Mouse (Mus musculus): Measurements from ENCODE around the gene Gm2a.
"Not testable (repeated sequence)": the region's sequence is repeated elsewhere in the genome, so short reads cannot be mapped to it uniquely, and the experiment has no call there.

The Gm2a gene

DNA sequence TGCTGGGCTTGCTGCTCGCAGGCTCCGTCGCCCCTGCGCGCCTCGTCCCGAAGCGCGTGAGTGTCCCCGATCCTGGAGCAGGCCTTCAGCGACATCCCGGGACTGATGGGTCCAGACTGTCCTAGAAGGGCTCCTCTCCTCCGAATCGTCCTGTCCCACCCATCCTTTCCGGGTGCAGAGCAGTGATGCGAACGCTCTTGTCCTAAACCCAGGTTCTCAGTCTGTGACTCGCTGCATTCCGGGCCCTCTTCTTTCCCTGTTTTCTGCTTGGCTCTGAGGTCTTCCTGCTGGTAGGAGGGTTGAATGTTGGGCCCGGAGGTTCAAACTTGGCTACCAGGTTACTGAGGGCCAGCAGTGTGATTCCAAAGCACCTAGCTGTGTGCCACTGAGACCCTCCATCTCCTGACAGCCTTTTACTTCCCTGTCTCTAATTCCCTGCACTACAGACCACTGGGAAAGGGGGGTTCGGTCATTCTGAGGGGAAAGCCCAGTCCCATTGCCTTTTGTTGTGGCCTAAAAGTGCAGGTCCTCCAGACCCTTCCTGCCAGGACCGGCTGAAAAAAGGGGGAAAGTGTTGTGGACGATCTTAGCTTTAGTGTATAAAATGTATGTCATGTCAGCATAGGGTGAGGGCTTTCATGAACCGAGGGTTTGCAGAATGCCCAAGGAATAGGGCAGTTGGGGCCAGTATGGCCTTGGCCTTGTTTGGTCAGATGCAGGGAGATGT lies 437 bp downstream of the Gm2a start:
- DNase-seq: peak; percentile 68

DNA sequence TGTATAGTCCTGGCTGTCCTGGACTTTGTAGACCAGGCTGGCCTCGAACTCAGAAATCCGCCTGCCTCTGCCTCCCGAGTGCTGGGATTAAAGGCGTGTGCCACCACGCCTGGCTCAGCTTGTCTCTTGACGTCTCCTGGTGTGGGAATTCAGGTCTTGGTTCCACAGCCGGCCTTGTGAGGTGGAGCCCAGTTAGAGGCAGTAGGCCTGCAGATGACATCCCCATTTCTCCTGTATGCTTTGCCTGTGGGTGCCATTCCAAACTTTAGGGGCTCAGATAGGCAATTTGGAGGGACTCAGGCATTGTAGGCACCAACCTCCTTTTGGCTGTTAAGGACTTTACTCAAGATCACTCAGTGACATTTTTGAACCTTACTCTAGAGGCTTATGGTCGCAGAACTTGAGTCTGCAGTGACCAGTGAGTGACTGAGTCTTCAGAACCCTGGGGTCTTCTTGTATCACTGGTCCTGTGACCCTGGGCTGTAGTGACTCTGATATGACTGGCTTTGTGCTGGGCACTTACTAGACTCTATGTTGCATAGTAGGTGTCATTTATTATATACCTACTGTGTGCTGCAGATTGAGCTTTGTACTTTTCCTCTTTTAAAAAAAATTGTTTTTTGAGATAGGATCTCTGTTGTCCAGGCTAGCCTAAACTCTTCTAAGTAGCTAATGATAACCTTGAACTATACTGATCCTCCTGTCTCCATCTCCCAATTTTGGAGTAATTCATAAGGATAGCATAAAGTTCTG lies 1.3 kb downstream of the Gm2a start:
- DNase-seq: peak; percentile 57

DNA sequence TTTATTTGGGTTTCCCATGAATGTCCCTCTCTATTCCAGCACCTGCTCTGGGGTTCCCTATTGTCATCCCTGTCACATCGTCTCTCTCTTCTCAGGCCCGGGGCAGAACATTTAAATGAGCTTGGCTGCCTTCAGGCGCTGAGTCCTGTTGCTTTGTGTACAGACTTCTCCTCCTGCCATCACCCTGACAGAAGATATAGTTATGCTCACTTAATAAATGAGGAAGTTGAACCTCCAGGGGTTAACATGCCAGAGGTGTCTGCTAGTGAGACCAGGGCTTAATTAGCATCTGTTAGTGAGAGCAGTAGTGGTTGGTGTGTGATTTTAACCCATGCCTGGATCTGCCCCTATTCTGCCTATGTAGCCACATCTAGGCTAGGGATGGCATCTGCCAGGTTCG lies 2.0 kb downstream of the Gm2a start:
- no peak for DNase-seq

DNA sequence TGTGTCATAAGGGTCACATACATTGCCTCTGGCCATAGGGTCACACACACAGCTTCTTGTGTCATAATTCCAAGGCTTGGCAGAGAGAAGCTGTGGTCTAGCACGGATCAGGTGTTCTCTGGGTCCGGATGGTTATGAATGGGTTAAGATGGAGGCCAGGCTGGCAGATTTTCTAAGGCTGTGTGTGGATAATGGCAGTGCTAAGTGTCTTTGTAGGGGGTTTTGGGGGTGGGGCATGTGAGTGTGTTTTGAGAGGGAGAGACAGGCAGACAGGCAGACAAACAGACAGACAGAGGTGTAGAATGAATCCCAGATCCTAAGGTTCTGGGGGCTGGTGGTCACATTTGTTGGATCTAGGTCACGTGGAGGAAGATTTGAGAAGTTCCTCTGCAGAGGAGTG lies 4.1 kb downstream of the Gm2a start:
- no peak for DNase-seq

DNA sequence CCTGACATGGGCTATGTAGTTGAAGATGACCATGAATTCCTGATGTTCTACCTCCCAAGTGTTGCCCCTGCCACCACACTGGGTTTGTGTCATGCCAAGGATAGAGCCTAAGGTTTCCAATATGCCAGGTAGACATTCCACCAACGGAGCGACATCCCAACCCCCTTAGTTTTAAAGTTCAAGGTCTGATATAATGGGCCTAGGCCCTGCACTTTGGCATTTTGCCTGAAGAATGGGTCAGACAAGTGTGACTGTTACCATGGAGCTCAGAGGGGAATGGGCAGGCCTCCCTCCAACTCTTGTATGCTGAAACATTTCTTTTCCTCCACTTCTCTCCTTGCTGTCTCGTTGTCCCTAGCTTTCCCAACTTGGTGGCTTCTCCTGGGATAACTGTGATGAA lies 5.3 kb downstream of the Gm2a start:
- DNase-seq: no peak

DNA sequence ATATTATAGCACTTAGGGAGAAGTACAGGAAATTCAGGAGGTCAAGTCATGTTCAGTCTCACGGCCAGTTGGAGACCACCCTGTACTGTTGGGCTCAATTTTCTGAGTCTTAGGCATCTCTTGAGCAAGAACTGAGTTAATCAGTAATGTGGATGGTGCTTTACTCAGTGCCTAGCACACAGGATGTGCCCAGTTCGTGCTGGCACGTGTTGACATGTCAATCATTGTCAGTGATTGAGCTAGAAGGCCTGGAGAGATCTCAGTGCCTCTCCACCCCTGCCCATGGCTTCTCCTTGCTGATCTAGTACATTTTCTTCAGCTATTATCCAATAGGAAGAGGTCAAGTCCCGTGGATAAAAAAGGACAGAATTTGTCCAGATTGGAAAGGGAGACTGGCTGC lies 7.5 kb downstream of the Gm2a start:
- DNase-seq: no peak

DNA sequence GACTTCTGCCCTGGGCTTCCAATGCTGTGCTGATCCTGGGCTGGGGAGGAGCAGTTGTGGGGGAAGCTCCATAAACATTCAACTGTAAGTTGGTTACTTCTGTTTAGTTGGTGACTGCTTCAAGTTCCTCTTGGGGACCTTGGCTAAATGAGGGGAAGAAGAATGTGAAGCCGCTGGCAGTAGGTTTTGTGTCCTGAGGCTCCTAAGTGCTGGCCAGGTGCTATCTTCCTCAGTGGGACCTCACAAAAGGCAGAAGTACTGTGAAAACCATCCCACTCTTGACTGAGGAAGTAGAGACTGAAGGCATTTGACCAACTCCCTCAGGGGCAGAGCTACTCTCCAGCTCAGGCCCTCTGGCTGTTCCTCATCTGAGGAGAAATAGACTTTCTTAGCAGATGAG lies 8.7 kb downstream of the Gm2a start:
- DNase-seq: no peak

DNA sequence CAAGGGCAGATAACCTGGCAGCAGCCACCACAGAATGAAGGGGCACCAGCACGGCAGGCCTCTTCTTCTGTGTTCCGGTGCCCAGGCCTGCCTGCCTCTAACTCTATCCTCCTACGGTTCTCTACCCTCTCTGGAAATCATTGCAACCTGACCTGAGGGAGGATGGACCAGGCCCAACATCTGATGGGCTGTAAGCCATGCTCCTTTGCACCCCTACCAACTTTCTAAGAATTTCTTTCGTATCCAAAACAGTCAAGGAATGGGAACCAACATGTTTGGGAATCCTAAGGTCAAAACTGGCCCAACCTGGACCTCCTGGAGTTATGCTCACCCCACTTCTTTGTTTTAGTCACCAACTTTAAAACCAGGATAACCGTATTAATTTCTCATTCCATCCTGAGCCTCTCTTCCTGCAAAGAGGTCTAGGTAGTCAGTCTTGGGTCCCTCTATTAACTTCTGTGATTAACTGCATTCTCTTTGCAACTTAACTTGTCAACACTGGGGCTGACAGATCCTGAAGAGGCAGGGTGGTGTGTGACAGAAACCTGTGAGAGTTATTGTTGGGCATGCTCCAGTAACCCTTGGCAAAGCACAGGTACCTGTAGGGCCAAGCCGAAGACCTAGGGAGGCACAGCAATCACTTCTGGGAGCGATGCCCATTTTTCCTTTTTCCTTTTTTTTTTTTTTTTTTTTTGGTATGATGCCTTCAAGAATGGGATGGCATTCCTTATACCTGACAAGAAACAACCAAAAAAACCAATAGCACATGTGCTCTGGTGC lies 11.8 kb downstream of the Gm2a start:
- DNase-seq: no peak

DNA sequence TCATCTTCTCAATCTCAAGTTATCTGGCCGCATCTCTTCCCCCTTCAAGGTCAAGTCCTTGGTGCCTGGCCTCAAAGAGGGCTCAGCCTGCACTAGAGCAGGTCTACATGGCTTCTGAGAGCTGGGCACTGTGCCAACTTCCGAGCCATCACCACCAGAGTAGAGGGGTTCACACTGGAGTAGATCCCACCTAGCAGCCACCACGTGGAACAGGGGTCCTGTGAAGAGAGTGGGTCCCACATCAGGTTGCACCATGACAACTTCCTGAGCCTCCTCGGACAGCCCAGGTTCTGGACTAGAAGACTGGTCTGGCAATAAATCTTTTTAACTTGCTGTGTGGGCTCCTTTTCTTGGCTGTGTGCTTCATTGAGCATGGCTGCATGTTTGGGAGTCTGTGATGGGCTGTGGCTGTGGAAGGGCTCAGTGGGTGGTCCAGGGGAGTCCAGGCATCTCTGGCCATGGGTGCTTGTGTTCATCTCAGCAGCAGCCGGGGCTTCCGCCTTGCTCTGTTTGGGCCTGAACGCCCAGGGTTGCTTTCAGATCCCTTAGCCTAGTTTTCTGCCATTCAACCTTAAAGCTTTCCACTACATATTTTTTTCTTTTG lies 12.8 kb downstream of the Gm2a start:
- no peak for DNase-seq

DNA sequence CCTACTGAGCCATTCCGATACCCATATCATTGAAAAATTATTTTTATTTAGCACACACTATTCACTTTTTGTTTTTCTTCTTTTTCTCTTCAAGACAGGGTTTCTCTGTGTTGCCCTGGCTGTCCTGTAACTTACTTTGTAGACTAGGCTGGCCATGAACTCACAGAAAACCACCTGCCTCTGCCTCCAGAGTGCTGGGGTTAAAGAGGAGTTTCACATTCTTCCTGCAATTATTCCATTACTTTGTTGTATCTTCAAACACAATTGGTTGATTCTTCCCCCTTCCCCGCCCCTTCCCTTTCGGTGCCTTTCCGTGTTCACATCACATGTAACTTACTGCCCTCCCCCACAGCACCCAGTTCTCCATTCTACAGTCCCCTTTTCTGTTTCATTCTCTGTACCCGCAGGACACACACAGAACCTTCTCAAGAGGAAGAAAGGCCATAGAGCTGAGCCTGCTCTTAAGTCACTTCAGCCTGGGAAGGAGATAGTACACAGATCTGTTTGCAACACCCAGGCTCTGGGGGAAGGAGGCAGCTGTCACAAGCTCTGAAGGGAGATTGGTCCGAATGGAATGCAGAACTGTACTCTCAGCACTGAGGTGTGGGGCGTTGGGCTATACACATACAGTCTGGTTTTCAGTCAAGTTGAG lies 15.4 kb downstream of the Gm2a start:
- DNase-seq: no peak

DNA sequence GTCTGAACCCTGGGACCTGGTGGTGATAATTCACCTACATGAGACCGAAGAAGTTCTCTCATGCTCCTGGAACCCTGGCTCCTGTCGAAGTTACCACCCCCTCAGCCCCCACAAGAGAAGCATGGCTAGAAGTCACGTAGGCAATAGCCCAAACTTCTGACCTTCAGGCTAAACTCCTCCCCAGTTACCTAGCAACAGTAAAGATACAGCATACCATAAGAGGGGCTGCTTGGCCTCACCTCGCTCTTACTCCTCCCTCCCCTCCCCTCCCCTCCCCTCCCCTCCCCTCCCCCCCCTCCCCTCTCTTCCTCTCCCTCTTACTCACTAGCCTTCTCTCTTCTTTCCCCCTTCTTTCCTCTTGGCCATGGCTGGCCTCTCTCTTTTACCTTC lies 15.9 kb downstream of the Gm2a start:
- DNase-seq: not testable (repeated sequence)

DNA sequence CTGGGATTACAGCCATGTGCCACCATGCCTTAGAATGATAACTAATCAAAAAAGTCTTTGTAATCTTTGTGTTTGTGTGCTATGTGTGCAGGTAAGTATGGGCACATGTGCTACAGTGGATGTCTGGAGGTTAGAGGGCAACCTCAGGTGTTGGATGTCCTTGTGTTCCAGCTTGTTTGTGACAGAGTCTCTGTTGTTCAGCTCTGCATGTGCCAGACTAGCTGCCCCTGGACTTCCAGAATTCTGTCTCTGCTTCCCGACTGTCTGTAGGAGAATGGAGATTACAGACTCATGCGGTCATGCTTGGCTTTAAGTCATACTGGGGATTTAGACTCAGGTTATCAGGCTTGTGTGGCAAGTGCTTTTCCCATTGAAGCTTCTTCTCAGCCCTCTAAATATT lies 16.4 kb downstream of the Gm2a start:
- DNase-seq: no peak

DNA sequence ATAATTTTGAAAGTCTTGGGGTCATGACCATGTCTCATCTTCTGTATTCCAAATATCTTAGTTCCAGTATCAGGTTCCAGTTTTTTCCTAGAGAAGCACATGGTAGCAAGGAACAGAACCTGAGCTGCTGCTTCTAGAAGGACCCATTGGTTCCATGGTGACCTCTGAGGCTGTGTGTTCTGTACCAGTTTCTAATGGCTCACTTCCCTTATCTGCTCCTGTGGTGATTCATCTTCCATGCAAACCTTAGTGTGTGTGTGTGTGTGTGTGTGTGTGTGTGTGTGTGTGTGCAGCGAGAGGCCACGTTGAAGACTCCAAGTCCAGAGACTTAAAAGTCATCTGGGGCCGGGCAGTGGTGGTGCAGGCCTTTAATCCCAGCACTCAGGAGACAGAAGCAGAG lies 18.1 kb downstream of the Gm2a start:
- no peak for DNase-seq

DNA sequence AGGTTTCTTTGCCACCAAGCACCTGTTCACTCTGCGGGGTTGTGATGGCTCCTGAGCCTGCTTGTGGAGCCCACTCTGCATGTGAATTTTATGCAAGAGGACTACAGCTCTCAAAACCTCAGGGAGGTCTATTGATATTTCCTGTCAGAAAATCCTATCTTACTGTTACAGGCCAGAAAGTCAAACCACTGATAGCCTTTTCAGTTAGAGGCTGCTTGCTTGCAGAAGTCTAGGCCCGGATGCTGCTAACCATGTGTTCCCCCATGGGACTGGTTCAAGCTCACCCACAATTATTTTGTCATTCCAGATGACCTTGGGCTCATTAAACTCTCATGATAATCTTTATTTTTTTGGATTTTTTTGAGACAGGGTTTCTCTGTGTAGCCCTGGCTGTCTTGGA lies 19.1 kb downstream of the Gm2a start:
- no peak for DNase-seq

DNA sequence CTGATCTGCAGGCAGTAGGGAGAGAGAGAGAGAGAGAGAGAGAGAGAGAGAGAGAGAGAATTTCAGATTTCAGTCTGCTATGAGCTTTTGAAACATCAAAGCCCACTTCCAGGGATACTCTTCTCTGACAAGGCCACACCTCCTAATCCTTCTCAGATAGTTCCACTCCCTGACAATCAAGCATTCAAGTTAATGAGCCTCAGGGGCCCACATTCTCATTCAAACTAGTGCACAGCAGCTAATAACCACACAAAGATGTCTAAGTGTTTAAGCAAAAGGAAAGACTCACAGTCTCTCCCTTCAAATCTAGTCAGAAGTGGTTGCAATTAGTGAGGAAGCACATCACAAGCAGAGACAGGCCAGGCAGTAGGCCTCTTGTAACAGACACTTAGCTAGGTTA lies 22.4 kb downstream of the Gm2a start:
- DNase-seq: no peak

DNA sequence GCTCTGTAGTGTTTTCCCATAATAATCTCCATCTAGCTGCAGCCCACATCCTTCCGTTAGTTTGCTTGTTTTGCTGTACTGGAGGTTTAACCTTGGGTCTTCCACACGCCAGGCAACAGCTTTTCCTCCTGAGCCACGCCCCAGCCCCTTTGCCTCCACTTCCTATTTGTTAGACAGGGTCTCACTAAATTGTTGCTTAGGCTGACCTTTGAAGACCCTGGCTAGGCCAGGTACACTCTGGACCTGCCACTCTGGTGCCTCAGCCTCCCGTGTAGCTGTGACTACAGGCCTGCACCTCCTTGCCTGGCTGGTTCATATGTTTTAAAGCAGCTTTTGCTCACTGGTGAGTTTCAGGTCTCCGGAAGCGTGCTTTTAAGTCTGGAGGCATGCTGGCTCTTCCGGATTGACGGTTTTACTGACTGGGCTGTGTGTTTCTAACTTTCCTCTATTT lies 22.9 kb downstream of the Gm2a start:
- DNase-seq: no peak

DNA sequence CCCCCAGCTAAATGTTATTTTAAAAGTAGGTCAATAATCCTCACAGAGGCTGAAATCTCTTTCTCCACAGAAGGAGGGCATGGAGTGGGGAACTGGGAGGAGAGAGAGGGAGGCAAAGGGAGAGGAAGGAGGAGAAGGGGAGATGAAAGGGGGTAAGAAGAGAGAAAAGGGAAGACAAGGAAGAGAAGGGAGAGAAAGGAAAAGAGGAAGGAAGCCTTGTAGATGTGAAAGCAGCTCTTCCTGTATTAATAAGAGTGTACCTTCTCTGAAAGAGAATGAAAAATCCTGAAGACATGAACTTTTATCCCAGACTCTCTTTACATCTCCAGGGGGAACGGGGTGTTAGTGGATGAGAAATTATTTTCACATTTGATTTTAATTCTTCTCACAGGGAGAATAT lies 23.5 kb downstream of the Gm2a start:
- no peak for DNase-seq

DNA sequence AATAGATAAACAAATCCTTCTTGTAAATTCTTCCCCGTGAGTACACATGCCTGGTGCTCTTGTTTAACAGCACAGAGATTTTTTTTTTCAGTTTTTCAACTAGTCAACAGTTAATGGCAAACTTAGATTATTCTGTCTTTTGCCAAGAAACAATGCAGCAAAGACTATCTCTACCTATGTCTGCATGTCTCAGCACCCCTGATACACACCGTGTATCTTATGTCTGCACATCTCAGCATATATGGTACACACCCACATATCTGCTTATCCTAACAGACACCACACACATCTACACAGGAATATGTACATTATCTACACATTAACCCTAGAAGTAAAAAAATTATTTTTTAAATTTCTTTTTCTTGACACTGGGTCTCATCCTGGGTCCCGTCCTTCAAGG lies 28.7 kb downstream of the Gm2a start:
- no peak for DNase-seq

DNA sequence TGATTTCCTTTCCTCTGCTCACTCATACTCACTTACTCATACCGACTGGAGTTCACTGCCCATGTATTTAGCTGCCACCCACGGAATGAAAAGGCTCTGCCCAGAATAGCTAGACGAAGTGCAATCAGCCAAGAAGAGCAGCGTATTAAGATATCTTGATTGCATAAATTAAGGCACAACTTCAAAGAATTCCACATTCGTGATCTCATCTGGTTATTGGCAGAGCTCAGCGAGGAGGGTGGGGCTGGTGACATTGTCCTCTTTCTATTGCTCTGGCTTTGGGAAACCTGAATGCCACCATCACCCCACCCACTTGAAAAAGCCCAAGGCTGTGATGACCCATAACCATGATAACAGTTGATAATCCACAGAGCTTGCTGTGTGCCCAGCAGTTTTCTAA lies 30.0 kb downstream of the Gm2a start:
- no peak for DNase-seq

DNA sequence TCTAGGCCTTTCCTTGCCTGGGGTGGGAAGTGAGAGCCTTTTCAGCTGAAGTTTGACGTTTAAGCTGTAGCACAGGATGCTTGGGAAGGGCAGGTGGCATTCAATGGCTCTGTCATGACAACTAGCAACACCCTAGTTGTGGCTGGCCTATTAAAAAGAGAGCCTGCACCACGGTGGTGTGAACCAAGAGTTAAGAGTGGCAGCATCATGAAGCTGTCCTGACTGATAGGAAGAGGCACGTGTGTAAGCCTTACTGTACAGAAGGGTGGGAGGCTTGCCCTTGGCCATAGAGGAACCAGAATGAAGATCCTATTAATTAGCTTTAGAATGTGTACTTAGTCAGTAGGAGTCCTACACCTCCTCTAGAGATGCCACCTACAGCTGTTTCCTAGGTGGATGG lies 30.5 kb downstream of the Gm2a start:
- DNase-seq: no peak

DNA sequence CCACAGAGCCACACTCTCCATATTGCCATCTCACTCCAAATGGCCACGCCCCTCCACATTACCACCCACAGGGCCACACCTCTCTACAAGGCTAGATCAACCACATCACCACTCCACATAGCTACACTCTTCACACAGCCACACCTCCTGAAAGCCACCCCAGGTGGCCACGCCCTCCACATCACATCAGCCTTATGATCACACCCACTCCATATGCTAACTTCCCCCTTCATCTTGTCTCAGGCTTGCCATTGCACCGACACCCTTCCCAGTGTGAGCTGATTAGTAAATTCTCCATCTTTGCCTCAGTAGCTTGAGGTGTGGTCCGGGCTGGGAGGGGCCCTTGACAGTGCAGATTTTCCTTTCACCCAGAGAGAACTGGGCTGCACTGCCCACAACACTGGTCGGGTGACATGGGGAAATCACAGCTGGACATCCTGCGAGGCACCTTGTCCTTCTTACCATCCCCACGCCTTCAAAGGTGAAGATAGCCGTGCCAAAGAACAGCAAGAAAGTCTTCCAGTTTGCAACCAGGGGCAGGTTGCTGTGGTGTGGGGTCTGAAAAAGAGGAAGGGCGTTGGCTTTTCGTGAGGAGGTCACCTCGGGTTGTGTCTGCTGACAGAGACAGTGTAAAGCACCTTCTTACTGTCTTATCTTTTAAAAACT lies 33.3 kb downstream of the Gm2a start:
- no peak for DNase-seq

DNA sequence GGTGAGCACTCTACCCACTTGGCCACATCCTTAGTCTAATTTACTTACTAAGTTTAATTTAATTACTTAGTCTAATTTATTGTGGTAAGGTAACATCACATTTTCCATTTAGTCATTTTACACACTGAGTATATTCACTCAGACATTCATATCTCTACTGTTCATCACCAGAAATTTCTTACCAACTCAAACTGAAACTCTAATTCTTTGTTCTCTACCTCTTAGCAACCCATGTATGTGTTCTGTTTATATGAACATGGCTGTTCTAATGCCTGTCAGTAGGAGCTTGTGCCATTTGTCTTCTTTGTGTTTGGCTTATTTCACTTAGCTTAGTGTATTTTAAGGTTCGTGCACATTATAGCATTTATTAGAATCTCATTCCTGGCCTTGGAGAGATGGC lies 34.0 kb downstream of the Gm2a start:
- no peak for DNase-seq
